Mouse (Mus musculus): Measurements from ENCODE around the gene Slc2a4.

Slc2a4 gene

GRCm38 (mm10) chr11:69948066-69948762 lies at the start of gene Slc2a4:
Slc2a4 (minus strand) TSS chr11:69948188.
- DNase-seq: peak; percentile 94 to 96

- peak; percentile 89 to 93 for DNase-seq
Observed at GRCm38 (mm10) chr11:69997070-69997509, 49.1 kb upstream of the Slc2a4 start.

- peak; percentile 78 to 83 for DNase-seq
Observed at GRCm38 (mm10) chr11:69996161-69997061, 48.4 kb upstream of the Slc2a4 start.

GRCm38 (mm10) chr11:69995391-69995960 lies 47.5 kb upstream of the Slc2a4 start, which contains the start of gene Phf23:
Phf23 (plus strand) TSS chr11:69995777.
- peak; percentile 97 to 99 for DNase-seq

- DNase-seq: no peak
Observed at GRCm38 (mm10) chr11:69994401-69995090, 46.6 kb upstream of the Slc2a4 start.

GRCm38 (mm10) chr11:69992932-69993331 lies 44.9 kb upstream of the Slc2a4 start:
- no peak for DNase-seq

- no peak for DNase-seq
Observed at GRCm38 (mm10) chr11:69992396-69992795, 44.4 kb upstream of the Slc2a4 start.

- DNase-seq: no peak
Observed at GRCm38 (mm10) chr11:69991711-69992110, 43.7 kb upstream of the Slc2a4 start.

GRCm38 (mm10) chr11:69990850-69991691 lies 43.1 kb upstream of the Slc2a4 start, which contains the start of gene Gabarap:
Gabarap (plus strand) TSS chr11:69991143.
- DNase-seq: peak; percentile 99

- no peak for DNase-seq
Observed at GRCm38 (mm10) chr11:69989949-69990348, 42.0 kb upstream of the Slc2a4 start.

GRCm38 (mm10) chr11:69984431-69984830 lies 36.4 kb upstream of the Slc2a4 start:
- DNase-seq: no peak

GRCm38 (mm10) chr11:69983377-69983776 lies 35.4 kb upstream of the Slc2a4 start:
- DNase-seq: no peak

GRCm38 (mm10) chr11:69982877-69983276 lies 34.9 kb upstream of the Slc2a4 start:
- DNase-seq: no peak

GRCm38 (mm10) chr11:69982225-69982624 lies 34.2 kb upstream of the Slc2a4 start, which contains the start of gene Elp5:
Elp5 (minus strand) TSS chr11:69982517.
- DNase-seq: no peak

- no peak for DNase-seq
Observed at GRCm38 (mm10) chr11:69981141-69981762, 33.3 kb upstream of the Slc2a4 start, which contains the start of gene Ctdnep1. Ctdnep1 (plus strand) TSS chr11:69981156.

- peak; percentile 99 for DNase-seq
Observed at GRCm38 (mm10) chr11:69980196-69981140, 32.5 kb upstream of the Slc2a4 start.

- DNase-seq: no peak
Observed at GRCm38 (mm10) chr11:69979827-69980195, 31.8 kb upstream of the Slc2a4 start.

- DNase-seq: no peak
Observed at GRCm38 (mm10) chr11:69976271-69976670, 28.3 kb upstream of the Slc2a4 start.

- no peak for DNase-seq
Observed at GRCm38 (mm10) chr11:69974907-69975306, 26.9 kb upstream of the Slc2a4 start.

GRCm38 (mm10) chr11:69970775-69971174 lies 22.8 kb upstream of the Slc2a4 start:
- no peak for DNase-seq
